Mouse (Mus musculus) MEL (cell line): ENCODE measurements around the gene Dnajc25. TPM values are rescaled to one million over a fixed set of nuclear protein-coding genes. Genes with fewer than 3 reads are reported as not detected.

ENCODE experiments used
- DNase-seq: peaks from one replicate; pipeline ENCODE4 v3.0.0; 2011; ENCODE audit warnings: low read depth, low spot score
- H3K27ac ChIP-seq: 2 replicates; pipeline ENCODE4 v1.5.1; 2012; ENCODE audit warnings: low read depth, mild to moderate bottlenecking, control low read depth, low read length, moderate library complexity; ENCODE audit not compliant: control insufficient read depth
- H3K27me3 ChIP-seq, 2 experiments: fragments of 150-350 bp in 1 of 2; sonication (generic) in 1 of 2; 2 replicates each; pipeline ENCODE4 v1.6.1; 2012; ENCODE audit warnings: low read length in 2 of 2, mild to moderate bottlenecking in 2 of 2, improper control_type of control experiment in 1 of 2, moderate library complexity in 1 of 2; ENCODE audit not compliant: insufficient read depth in 2 of 2, control insufficient read depth in 1 of 2
- H3K36me3 ChIP-seq, 2 experiments: 2 replicates each; pipeline ENCODE4 v1.6.1; 2012 to 2014; ENCODE audit warnings: low read length in 2 of 2, improper control_type of control experiment in 1 of 2, inconsistent platforms in 1 of 2, mild to moderate bottlenecking in 1 of 2; ENCODE audit not compliant: insufficient read depth in 2 of 2, control insufficient read depth in 1 of 2
- H3K4me1 ChIP-seq, 2 experiments: fragments of 150-350 bp in 1 of 2; sonication (generic) in 1 of 2; 2 replicates each; pipeline ENCODE4 v1.6.1; 2012; ENCODE audit warnings: low read length in 2 of 2, improper control_type of control experiment in 1 of 2, mild to moderate bottlenecking in 1 of 2; ENCODE audit not compliant: insufficient read depth in 2 of 2, control insufficient read depth in 1 of 2
- H3K4me3 ChIP-seq, 2 experiments: fragments of 150-350 bp in 1 of 2; sonication (generic) in 1 of 2; 2 replicates each; pipeline ENCODE4 v1.5.1; 2012; ENCODE audit warnings: low read depth in 2 of 2, low read length in 2 of 2, mild to moderate bottlenecking in 2 of 2, moderate library complexity in 2 of 2, control low read depth in 1 of 2, improper control_type of control experiment in 1 of 2; ENCODE audit not compliant: control insufficient read depth in 1 of 2, insufficient read depth in 1 of 2
- H3K79me2 ChIP-seq: 2 replicates; pipeline ENCODE4 v1.6.1; 2012; ENCODE audit warnings: mild to moderate bottlenecking, low read length, moderate library complexity; ENCODE audit not compliant: control insufficient read depth, poor library complexity, insufficient read depth
- H3K9ac ChIP-seq: 2 replicates; pipeline ENCODE4 v1.6.1; 2012; ENCODE audit warnings: low read depth, mild to moderate bottlenecking, control low read depth, low read length, moderate library complexity; ENCODE audit not compliant: control insufficient read depth, poor library complexity, severe bottlenecking
- H3K9me3 ChIP-seq: fragments of 150-350 bp; sonication (generic); replicated peaks from 2 replicates; pipeline ENCODE4 v1.6.1; 2012; ENCODE audit warnings: mild to moderate bottlenecking, low read length, improper control_type of control experiment, moderate library complexity; ENCODE audit not compliant: insufficient read depth
- CHD1 ChIP-seq: IDR thresholded peaks from 2 replicates; pipeline ENCODE4 v1.6.1; 2012; ENCODE audit warnings: low read depth, mild to moderate bottlenecking, inconsistent platforms, low read length, improper control_type of control experiment
- CTCF ChIP-seq, 3 experiments: IDR thresholded peaks in 2 of 3; conservative IDR thresholded peaks in 1 of 3; 2 replicates each; pipeline ENCODE4 v1.5.1; 2011 to 2012; ENCODE audit warnings: low read length in 3 of 3, low read depth in 2 of 3, mild to moderate bottlenecking in 2 of 3, improper control_type of control experiment in 1 of 3, inconsistent platforms in 1 of 3, mixed read lengths in 1 of 3, moderate library complexity in 1 of 3; ENCODE audit not compliant: control insufficient read depth in 1 of 3, insufficient read depth in 1 of 3, poor library complexity in 1 of 3, severe bottlenecking in 1 of 3
- ELF1 ChIP-seq: IDR thresholded peaks from 2 replicates; pipeline ENCODE4 v1.6.1; 2014; ENCODE audit warnings: low read depth, mild to moderate bottlenecking, inconsistent platforms, low read length, improper control_type of control experiment, moderate library complexity
- ETS1 ChIP-seq: IDR thresholded peaks from 2 replicates; pipeline ENCODE4 v1.6.1; 2012; ENCODE audit warnings: low read depth, mild to moderate bottlenecking, inconsistent platforms, low read length, improper control_type of control experiment, moderate library complexity
- GABPA ChIP-seq: IDR thresholded peaks from 2 replicates; pipeline ENCODE4 v1.6.1; 2012; ENCODE audit warnings: low read depth, mild to moderate bottlenecking, inconsistent platforms, low read length, improper control_type of control experiment, moderate library complexity
- JUND ChIP-seq: IDR thresholded peaks from 2 replicates; pipeline ENCODE4 v1.6.1; 2011; ENCODE audit warnings: low read depth, mild to moderate bottlenecking, improper control_type of control experiment, low read length
- MAFK ChIP-seq: IDR thresholded peaks from 2 replicates; pipeline ENCODE4 v1.6.1; 2011; ENCODE audit warnings: low read depth, mild to moderate bottlenecking, low read length, improper control_type of control experiment, borderline replicate concordance
- MAZ ChIP-seq: IDR thresholded peaks from 2 replicates; pipeline ENCODE4 v1.6.1; 2012; ENCODE audit warnings: low read depth, mild to moderate bottlenecking, inconsistent platforms, low read length, improper control_type of control experiment
- MEF2A ChIP-seq: IDR thresholded peaks from 2 replicates; pipeline ENCODE4 v1.6.1; 2014; ENCODE audit warnings: low read depth, mild to moderate bottlenecking, inconsistent platforms, low read length, improper control_type of control experiment; ENCODE audit not compliant: poor library complexity, insufficient replicate concordance, severe bottlenecking; ENCODE audit errors: extremely low read depth
- MXI1 ChIP-seq: IDR thresholded peaks from 2 replicates; pipeline ENCODE4 v1.6.1; 2011; ENCODE audit warnings: mild to moderate bottlenecking, low read depth, low read length, improper control_type of control experiment
- POLR2A ChIP-seq, 2 experiments: IDR thresholded peaks; 2 replicates each; pipeline ENCODE4 v1.6.1; 2011 to 2012; ENCODE audit warnings: low read length in 2 of 2, mild to moderate bottlenecking in 2 of 2, control low read depth in 1 of 2, improper control_type of control experiment in 1 of 2, low read depth in 1 of 2, moderate library complexity in 1 of 2; ENCODE audit not compliant: control insufficient read depth in 1 of 2, insufficient read depth in 1 of 2, poor library complexity in 1 of 2
- RAD21 ChIP-seq: IDR thresholded peaks from 2 replicates; pipeline ENCODE4 v1.6.1; 2011; ENCODE audit warnings: mild to moderate bottlenecking, low read depth, low read length, improper control_type of control experiment
- TAL1 ChIP-seq: IDR thresholded peaks from 2 replicates; pipeline ENCODE4 v1.6.1; 2012; ENCODE audit warnings: mild to moderate bottlenecking, inconsistent platforms, low read length, moderate library complexity, mixed read lengths
- USF1 ChIP-seq: IDR thresholded peaks from 2 replicates; pipeline ENCODE4 v1.6.1; 2014; ENCODE audit warnings: low read depth, mild to moderate bottlenecking, inconsistent platforms, low read length, improper control_type of control experiment, moderate library complexity
- USF2 ChIP-seq, 2 experiments: IDR thresholded peaks; 2 replicates each; pipeline ENCODE4 v1.6.1; 2011 to 2012; ENCODE audit warnings: improper control_type of control experiment in 2 of 2, low read length in 2 of 2, borderline replicate concordance in 1 of 2, inconsistent platforms in 1 of 2, low read depth in 1 of 2, mild to moderate bottlenecking in 1 of 2; ENCODE audit not compliant: insufficient read depth in 1 of 2
- ZMIZ1 ChIP-seq: IDR thresholded peaks from 2 replicates; pipeline ENCODE4 v1.6.1; 2012; ENCODE audit warnings: low read depth, mild to moderate bottlenecking, inconsistent platforms, low read length, improper control_type of control experiment, moderate library complexity
- ZNF384 ChIP-seq: IDR thresholded peaks from 2 replicates; pipeline ENCODE4 v1.6.1; 2012; ENCODE audit warnings: low read depth, mild to moderate bottlenecking, inconsistent platforms, low read length, improper control_type of control experiment
- polyA plus RNA-seq, 2 experiments: library from polyadenylated mRNA; stranded (reverse) in 1 of 2; unstranded in 1 of 2; fragments of >175 nt in 1 of 2; fragments of >200 nt in 1 of 2; gene quantifications; 2 replicates each; pipeline versions ENCODE4 v1.2.1 to v1.2.4; 2012; ENCODE audit warnings: low replicate concordance in 2 of 2, low read depth in 1 of 2; ENCODE audit not compliant: insufficient read length in 2 of 2, insufficient read depth in 1 of 2, missing spikeins in 1 of 2
- total RNA-seq: library from RNA; depleted of rRNA; stranded (reverse); fragments of 300-350 nt; gene quantifications from 2 replicates; pipeline ENCODE4 v1.2.3, GENCODE M21; 2012

Dnajc25 gene
- total and polyA plus RNA-seq, 3 experiments: 6.6 to 11.8 TPM; not detected in 1

DNA sequence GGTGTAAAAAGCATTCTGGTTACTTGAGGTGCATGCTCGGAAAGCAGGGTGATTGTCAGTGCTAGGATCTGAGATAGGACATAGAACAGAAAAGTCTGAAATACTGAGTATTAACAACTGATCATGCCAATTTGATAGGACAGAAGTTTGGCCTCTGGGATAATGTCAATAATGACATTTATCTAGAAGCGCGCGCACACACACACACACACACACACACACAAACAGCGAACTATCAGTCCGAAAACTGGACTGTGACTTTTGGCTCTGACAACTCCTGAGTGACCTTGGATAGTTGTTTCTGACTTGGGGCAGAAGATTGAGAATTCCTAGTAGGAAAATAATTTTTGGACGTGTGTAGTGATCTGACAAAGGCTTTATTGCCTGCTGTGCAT is 8.9 kb downstream of the Dnajc25 start:
- Histone ChIP-seq H3K79me2 (peaks cover 44% of the 10 kb centered on the region), H3K27ac (no peak overlapping the region), H3K9me3 (no peaks in the 10 kb centered on the region), H3K27me3 (no peaks in the 10 kb centered on the region), H3K36me3 (peaks cover 0 to 29% of the 10 kb centered on the region in 2 experiments; a peak in 2 of 4 replicates), H3K9ac (peak overlapping the region; percentile 90), H3K4me1 (peaks cover 6 to 24% of the 10 kb centered on the region in 2 experiments), H3K4me3 (peak overlapping the region; percentile 76 to 81)
- TF ChIP-seq TAL1 (no peak), RAD21 (no peak), ELF1 (no peak), ETS1 (no peak), JUND (no peak), CHD1 (no peak), ZNF384 (no peak)
- no peak for DNase-seq

DNA sequence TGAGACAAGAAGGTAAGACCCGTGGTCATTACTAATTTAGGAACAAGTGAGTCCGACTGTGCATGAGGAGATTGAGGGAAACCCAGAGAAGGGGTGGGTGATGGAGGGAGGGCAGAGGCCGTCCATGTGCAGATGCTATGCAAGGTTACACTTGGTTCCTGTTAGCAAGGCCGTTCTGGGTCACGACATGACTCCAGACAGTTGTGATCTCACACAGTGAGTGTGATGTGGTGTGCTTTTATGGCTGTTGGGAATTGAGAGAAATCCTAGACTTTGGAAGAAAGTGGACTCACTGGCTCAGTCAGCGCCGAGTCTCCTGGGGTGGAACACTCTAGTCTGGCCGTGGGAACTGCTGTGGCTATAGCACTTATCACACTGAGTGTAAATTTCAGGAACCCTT is 11.3 kb downstream of the Dnajc25 start:
- TF ChIP-seq MAFK (no peak), CTCF (IDR thresholded peaks at IDR 0.05 in 2 of 3, conservative IDR thresholded peaks at IDR 0.05 in 1 of 3; ENCODE audit: control insufficient read depth in 1 of 3, insufficient read depth in 1 of 3, low read depth in 2 of 3, low read length in 3 of 3, poor library complexity in 1 of 3, severe bottlenecking in 1 of 3) (no peak), ZMIZ1 (no peak), GABPA (no peak), TAL1 (no peak), MEF2A (no peak), POLR2A (IDR thresholded peaks at IDR 0.05; ENCODE audit: control insufficient read depth in 1 of 2, insufficient read depth in 1 of 2, low read depth in 1 of 2, low read length in 2 of 2, poor library complexity in 1 of 2) (no peak), ZNF384 (no peak), ELF1 (no peak), MXI1 (no peak), USF2 (IDR thresholded peaks at IDR 0.05; ENCODE audit: borderline replicate concordance in 1 of 2, insufficient read depth in 1 of 2, low read depth in 1 of 2, low read length in 2 of 2) (no peak), MAZ (no peak), USF1 (no peak)
- Histone ChIP-seq H3K36me3 (peaks cover 0 to 38% of the 10 kb centered on the region in 2 experiments; a peak in 2 of 4 replicates), H3K79me2 (peaks cover 65% of the 10 kb centered on the region), H3K27ac (no peak overlapping the region), H3K9ac (no peak overlapping the region), H3K9me3 (no peaks in the 10 kb centered on the region), H3K4me1 (peaks cover 18 to 33% of the 10 kb centered on the region in 2 experiments), H3K27me3 (no peaks in the 10 kb centered on the region), H3K4me3 (no peak overlapping the region)
- DNase-seq: no peak
